Mouse (Mus musculus) kidney, embryonic 16.5 days (tissue): Measurements from ENCODE around the gene Paqr5. TPM values are rescaled to one million over a fixed set of nuclear protein-coding genes. Genes with fewer than 3 reads are reported as not detected.
A peak's percentile ranks its signal among the peaks of the same experiment; 100 is the strongest.

Source experiments
- ATAC-seq: fragments of 200-750 bp; cut with Nextera tagmentation; 2 replicates; pipeline ENCODE4 v1.8.0; 2017; ENCODE audit warnings: moderate TSS enrichment; ENCODE audit not compliant: low FRiP score, low TSS enrichment
- H3K27ac ChIP-seq: fragments of 300-500 bp; sonication (generic); 2 replicates; pipeline ENCODE4 v1.5.1; 2014; ENCODE audit warnings: low read length
- H3K27me3 ChIP-seq: fragments of 300-500 bp; sonication (generic); 2 replicates; pipeline ENCODE4 v1.6.1; 2014; ENCODE audit warnings: low read length, control low read depth, mixed read lengths; ENCODE audit not compliant: insufficient read depth
- H3K36me3 ChIP-seq: fragments of 300-500 bp; sonication (generic); 2 replicates; pipeline ENCODE4 v1.6.1; 2014; ENCODE audit warnings: low read length, control low read depth, mixed read lengths; ENCODE audit not compliant: insufficient read depth
- H3K4me1 ChIP-seq: fragments of 300-500 bp; sonication (generic); 2 replicates; pipeline ENCODE4 v1.6.1; 2014; ENCODE audit warnings: low read length, control low read depth, mixed read lengths; ENCODE audit not compliant: insufficient read depth
- H3K4me2 ChIP-seq: fragments of 300-500 bp; sonication (generic); replicated peaks from 2 replicates; pipeline ENCODE4 v1.6.1; 2014; ENCODE audit warnings: low read depth, low read length
- H3K4me3 ChIP-seq: fragments of 300-500 bp; sonication (generic); 2 replicates; pipeline ENCODE4 v1.5.1; 2014; ENCODE audit warnings: mild to moderate bottlenecking, low read length
- H3K9ac ChIP-seq: fragments of 300-500 bp; sonication (generic); replicated peaks from 2 replicates; pipeline ENCODE4 v1.6.1; 2014; ENCODE audit warnings: low read length
- H3K9me3 ChIP-seq: fragments of 300-500 bp; sonication (generic); 2 replicates; pipeline ENCODE4 v1.6.1; 2016; ENCODE audit warnings: low read length, control low read depth
- WGBS: fragments of 180-500 bp; shearing (Covaris S2); extraction: QIAGEN DNeasy Blood & Tissue Kit; methylation state at CpG from one replicate; pipeline ENCODE4 v1.1.7; 2014; 5-methylcytosine and 5-hydroxymethylcytosine counted together
- polyA plus RNA-seq: library from polyadenylated mRNA; unstranded; fragments of >200 nt; fragmentation: Nextera tagmentation; extraction: Ambion mirVana; gene quantifications from 2 replicates; pipeline ENCODE4 v1.2.1, GENCODE M21; 2015

Gene Paqr5
- polyA plus RNA-seq, 1 experiment from 2014 or later = 53.4 TPM

DNA sequence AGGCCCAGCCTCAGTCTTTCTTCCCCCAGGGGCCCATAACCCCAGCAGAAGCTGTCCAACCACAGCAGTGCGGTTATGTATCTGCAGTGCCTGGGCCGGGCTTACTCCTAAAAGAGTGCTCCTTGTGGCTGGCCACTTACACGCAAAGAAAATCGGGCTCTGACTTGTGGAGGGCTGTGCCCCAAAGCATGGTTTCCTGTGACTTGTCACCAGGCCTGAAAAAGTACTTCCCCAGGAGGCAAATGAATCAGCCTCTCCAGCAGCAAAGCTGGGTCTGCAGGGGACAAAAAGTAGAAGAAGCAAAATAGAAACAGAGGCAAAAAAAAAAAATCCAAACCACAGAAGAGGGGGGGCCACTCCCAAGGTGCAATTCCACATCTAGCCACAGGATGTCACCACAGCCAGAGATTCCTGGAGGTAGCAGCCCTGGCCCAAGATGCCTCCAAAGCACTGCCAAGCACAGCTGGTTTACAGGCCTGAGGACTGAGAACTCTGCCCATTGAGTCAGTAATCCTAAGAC is 61.2 kb downstream of the Paqr5 start:
- 0 out of 2 replicates have a peak overlapping the region, but pooled peaks have one; percentile 29 for H3K27ac ChIP-seq
- H3K9ac ChIP-seq = no peak overlapping the region
- peaks cover 10% of the 10 kb centered on the region for H3K4me1 ChIP-seq
- no peaks in the 10 kb centered on the region for H3K36me3 ChIP-seq
- H3K4me3 ChIP-seq = no peak overlapping the region
- H3K27me3 ChIP-seq = no peaks in the 10 kb centered on the region
- H3K9me3 ChIP-seq = no peaks in the 10 kb centered on the region
- peak; percentile 55; the same call in 1 of the 2 replicates for ATAC-seq
- H3K4me2 ChIP-seq = no peak overlapping the region
- 35% methylated on average over 4 of the region's 4 CpGs for WGBS

DNA sequence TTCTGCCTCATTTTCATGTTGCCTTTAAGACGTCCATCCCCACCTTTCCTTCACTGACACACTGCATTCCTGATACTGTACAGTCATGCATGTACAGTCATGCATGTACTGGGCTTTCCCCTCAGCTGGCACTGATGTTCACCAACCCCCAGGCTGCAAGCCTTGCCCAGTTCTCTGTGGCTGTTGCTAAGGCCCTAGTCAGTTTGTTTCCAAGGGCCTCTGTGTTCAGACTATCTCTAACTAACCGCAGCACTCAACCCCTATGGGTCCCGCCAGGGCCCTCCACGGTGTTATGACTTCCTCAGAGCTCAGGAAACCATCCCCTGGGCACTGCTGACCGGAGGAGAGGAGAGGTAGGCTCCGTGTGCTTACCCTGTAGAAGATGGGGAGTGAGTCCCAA is 63.3 kb downstream of the Paqr5 start:
- no peak; the same call in 1 of the 2 replicates for ATAC-seq
- H3K36me3 ChIP-seq = no peaks in the 10 kb centered on the region

DNA sequence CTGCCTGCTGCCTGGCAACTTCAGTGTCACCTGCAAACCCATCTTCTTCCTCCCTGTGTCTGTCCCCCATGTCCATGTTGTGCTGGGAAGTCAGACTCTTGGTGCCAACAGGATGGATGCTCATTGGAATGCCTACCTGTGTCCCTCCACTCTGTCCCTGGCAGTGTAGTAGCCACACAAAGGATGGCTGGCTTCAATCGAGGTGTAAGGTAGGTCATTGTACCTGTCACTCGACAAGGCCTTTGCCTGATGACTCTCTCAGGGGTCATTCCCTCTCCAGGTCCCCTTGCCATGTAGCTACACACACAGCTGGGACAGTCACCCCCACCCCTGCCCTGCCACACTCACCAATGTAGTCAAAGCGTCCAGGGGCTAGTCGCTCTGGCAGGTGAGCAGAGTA is 65.5 kb downstream of the Paqr5 start:
- Histone ChIP-seq H3K36me3 (no peaks in the 10 kb centered on the region), H3K27me3 (no peaks in the 10 kb centered on the region), H3K4me3 (no peak overlapping the region), H3K4me2 (no peak overlapping the region), H3K9ac (no peak overlapping the region), H3K4me1 (peaks cover 13% of the 10 kb centered on the region), H3K9me3 (no peaks in the 10 kb centered on the region), H3K27ac (no peak overlapping the region)
- ATAC-seq = no peak
- WGBS = 88% methylated on average over 4 of the region's 4 CpGs

More for the DNA sequence above, 63.3 kb downstream of the Paqr5 start:
- Histone ChIP-seq H3K4me3 (no peak overlapping the region), H3K4me2 (no peak overlapping the region), H3K27me3 (no peaks in the 10 kb centered on the region), H3K9ac (no peak overlapping the region), H3K9me3 (no peaks in the 10 kb centered on the region), H3K27ac (no peak overlapping the region), H3K4me1 (peaks cover 13% of the 10 kb centered on the region)
- WGBS = 69% methylated on average over 6 of the region's 6 CpGs

DNA sequence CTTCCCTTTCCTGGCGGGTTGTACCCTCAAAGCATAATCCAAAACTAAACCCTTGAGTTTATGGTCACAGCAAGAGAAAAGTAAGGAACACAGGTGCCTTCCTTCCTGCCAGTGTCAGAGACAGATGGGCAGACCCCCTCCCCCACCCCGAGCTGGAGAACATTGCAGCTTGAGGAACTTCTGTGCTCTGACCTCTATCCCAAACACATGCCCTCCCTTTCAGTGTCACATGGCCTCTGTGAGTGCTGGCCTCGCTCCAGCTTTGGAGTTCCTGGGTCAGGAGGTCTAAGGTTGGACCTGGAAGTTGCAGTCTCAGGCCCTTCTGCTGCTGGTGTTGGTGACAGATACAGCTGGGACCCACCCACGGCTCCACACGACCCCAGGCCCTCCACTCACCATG is 65.9 kb downstream of the Paqr5 start:
- H3K9ac ChIP-seq = 0 out of 2 replicates have a peak overlapping the region, but pooled peaks have one; percentile 6
- H3K9me3 ChIP-seq = no peaks in the 10 kb centered on the region
- H3K27me3 ChIP-seq = no peaks in the 10 kb centered on the region
- ATAC-seq = no peak; the same call in 1 of the 2 replicates
- 0 out of 2 replicates have a peak overlapping the region, but pooled peaks have one; percentile 55 for H3K27ac ChIP-seq
- no peaks in the 10 kb centered on the region for H3K36me3 ChIP-seq
- H3K4me3 ChIP-seq = no peak overlapping the region
- 32% methylated on average over 5 of the region's 5 CpGs for WGBS
- H3K4me2 ChIP-seq = no peak overlapping the region
- peaks cover 13% of the 10 kb centered on the region for H3K4me1 ChIP-seq

DNA sequence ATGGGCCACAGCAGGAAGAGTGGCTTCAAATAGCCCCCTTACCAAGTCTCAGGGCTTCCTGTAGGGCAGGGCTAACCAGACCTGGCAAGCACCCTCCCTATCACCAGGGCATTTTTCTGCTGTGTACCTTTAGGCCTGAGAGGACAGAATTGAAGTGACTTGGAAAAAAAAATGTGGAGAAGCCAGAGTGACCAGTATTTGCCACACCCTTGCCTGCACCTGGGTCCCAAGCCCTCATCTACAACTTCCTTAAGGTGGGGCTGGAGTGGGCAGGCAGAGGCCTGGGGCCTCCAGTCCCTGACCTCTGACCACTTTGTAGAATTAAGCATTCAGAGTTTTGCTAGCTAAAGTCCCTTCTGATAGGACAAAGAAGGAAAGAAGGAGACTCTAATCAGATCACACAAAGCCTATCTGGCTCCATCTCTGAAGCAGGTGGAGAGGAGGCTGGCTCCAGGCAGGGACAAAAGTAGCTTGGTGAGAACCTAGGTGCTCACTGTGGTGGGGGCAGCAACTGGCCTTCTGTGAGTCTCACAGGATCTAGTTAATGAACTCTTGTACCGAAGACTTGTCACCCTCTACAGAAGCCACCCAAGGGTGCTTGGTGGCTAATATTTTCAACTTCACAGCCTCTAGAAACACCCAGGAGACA is 66.6 kb downstream of the Paqr5 start:
- ATAC-seq = 0 out of 2 replicates have a peak, but pooled peaks have one; percentile 42

DNA sequence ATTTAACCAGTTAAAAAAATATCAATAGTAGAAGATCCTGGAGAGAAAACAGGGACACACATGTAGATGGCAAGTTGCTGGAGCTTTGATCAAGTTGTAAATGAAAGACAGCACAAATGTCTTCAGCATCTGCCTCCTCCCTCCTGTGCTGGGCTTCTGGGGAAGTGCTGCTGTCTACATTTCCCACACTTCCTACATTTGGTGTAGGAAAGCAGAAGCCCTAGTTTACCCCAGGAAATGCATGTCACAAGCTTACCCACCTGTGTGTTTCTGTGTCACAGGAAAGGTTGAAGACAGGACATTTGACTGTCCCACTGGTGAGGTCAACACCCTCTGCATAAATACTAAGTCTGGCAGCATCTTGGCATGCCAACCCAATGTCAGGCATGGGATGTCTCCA is 71.9 kb downstream of the Paqr5 start:
- ATAC-seq = no peak

More for the DNA sequence above, 66.6 kb downstream of the Paqr5 start:
- Histone ChIP-seq H3K36me3 (no peaks in the 10 kb centered on the region), H3K4me1 (peaks cover 10% of the 10 kb centered on the region), H3K9ac (no peak overlapping the region), H3K4me2 (no peak overlapping the region), H3K4me3 (no peak overlapping the region), H3K27me3 (no peaks in the 10 kb centered on the region), H3K9me3 (no peaks in the 10 kb centered on the region), H3K27ac (peak overlapping the region; percentile 55)
- WGBS = 75% methylated on average over 1 of the region's 1 CpGs

DNA sequence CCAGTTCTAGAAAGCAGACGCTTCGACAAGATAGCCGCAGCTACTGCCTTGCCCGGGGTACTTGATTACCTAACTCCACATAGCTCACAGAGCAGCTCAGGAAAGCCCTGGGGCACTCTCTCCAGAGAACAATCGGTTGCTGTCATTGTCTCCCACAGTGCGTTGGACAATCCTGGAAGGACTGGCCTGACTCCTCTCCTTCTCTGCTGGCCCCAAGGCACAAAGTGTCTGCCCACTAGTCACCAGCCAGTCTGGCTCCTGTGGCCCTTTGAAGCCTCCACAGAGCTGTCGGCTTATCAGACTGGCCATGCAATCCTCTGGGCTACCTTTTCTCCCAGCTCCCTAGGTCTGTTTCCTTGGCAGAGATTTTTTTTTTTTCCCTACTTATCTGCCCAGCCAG is 74.4 kb downstream of the Paqr5 start:
- ATAC-seq = no peak
- 76% methylated on average over 7 of the region's 7 CpGs for WGBS
- H3K4me3 ChIP-seq = no peak overlapping the region
- no peaks in the 10 kb centered on the region for H3K36me3 ChIP-seq
- H3K27me3 ChIP-seq = no peaks in the 10 kb centered on the region
- no peak overlapping the region for H3K27ac ChIP-seq
- no peaks in the 10 kb centered on the region for H3K9me3 ChIP-seq
- H3K9ac ChIP-seq = no peak overlapping the region
- no peak overlapping the region for H3K4me2 ChIP-seq
- peaks cover 9% of the 10 kb centered on the region; the same call in 1 of the 2 replicates for H3K4me1 ChIP-seq

More for the DNA sequence above, 71.9 kb downstream of the Paqr5 start:
- H3K4me1 ChIP-seq = no peaks in the 10 kb centered on the region; the same call in 1 of the 2 replicates
- H3K36me3 ChIP-seq = no peaks in the 10 kb centered on the region
- H3K4me2 ChIP-seq = no peak overlapping the region
- H3K27ac ChIP-seq = no peak overlapping the region
- no peaks in the 10 kb centered on the region for H3K27me3 ChIP-seq
- H3K9ac ChIP-seq = no peak overlapping the region
- H3K9me3 ChIP-seq = no peaks in the 10 kb centered on the region
- no peak overlapping the region for H3K4me3 ChIP-seq

DNA sequence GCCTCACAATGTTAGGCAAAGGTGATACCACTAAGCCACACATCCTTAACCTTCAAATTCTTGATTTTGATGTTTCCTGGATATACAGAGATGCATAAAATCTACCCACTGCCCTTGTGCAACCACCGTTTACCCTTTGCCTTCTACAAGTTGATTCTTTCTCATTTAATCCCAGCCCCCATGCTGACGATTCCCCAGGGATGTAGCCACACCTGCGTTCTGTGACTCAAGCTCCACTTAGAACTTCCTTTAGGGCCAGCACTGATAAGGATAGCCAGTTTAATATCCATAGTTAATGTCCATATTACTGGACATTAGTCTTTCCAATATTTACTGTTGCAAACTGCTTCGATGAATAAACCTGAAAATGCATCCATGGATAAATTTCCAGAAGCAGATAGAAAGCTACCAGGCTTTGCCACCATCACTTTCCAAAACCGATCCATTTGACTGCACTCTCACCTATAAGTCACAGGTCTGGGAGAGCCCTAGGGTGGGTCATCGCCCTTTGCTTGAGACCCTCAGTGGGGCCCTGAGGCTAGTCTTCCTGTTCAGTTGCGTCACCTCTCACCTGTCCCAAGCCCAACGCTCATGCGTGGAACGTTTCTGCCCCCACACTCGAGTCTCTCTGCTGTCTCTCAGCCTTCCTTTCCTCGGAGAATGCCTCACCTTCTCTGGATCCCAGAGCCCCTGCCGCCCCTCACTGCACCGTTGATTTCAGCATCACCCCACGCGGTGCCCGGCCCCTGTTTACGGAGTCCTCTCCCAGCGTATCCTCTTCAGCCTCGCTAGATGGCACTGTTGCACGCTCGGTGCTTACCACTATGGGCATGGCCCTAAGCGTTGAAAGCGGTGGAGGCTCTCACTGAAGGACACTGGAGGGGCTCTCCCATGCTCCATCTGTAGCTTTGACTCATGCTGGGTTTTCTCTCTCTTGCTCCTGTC is 79.0 kb downstream of the Paqr5 start:
- no peaks in the 10 kb centered on the region for H3K27me3 ChIP-seq
- peaks cover 6% of the 10 kb centered on the region; the same call in 1 of the 2 replicates for H3K36me3 ChIP-seq
- H3K4me3 ChIP-seq = peak overlapping the region; percentile 77
- peak overlapping the region; percentile 64 for H3K9ac ChIP-seq
- peak; percentile 81 for ATAC-seq
- H3K4me1 ChIP-seq = peaks cover 13% of the 10 kb centered on the region; the same call in 1 of the 2 replicates
- no peaks in the 10 kb centered on the region for H3K9me3 ChIP-seq
- peak overlapping the region; percentile 60; the same call in 1 of the 2 replicates for H3K27ac ChIP-seq
- peak overlapping the region; percentile 76 for H3K4me2 ChIP-seq
- 4% methylated on average over 24 of the region's 24 CpGs for WGBS

DNA sequence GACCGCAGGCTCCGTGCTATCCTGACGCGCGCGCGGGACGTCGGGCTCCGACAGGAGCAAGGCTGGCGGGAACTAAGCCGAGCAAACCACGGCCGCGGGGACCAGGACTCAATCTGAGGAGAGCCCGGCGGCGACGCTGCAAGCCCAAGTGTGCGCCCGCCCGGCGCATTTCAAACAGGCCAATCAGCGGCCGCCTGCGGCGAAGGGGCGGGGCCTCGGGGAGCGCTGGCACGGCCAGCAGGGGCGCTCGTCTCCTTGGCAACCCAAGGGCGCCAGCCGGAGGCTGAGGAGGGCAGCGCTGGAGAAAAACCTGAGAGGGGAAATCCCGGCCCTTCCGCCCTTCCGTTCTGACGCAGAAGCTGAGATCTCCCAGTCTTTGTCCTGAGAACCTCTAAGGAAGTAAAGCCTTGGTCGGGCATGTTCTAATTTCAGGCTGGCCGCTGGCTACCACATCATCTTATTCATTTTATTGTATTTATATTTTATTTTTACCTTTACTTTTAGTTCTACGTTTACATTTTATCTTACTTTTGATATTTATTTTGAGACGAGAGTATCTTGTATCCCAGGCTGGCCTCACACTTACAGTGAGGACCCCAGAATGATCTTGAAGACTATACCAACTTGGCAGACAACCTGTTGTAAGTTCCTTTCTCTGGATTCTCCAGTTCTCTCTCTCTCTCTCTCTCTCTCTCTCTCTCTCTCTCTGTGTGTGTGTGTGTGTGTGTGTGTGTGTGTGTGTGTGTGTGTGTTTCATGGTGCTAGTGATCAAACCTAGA is 79.8 kb downstream of the Paqr5 start, which contains the start of gene Kif23:
Gene Kif23, minus strand, starts transcription at position 152 of the 779 bp plus-strand sequence.
- Histone ChIP-seq H3K36me3 (peaks cover 9% of the 10 kb centered on the region; the same call in 1 of the 2 replicates), H3K4me3 (peak within 1 kb of the TSS; percentile 77), H3K9ac (peak within 1 kb of the TSS; percentile 81), H3K4me2 (peak within 1 kb of the TSS; percentile 76), H3K27ac (peak within 1 kb of the TSS; percentile 85), H3K4me1 (peaks cover 13% of the 10 kb centered on the region; the same call in 1 of the 2 replicates), H3K9me3 (no peaks in the 10 kb centered on the region), H3K27me3 (no peaks in the 10 kb centered on the region)
- under 1% methylated on average over 44 of the region's 44 CpGs for WGBS
- ATAC-seq = peak; percentile 96
